Mouse (Mus musculus) ES-Bruce4 (cell line): ENCODE measurements around the gene Crat. TPM values are rescaled to one million over a fixed set of nuclear protein-coding genes. Genes with fewer than 3 reads are reported as not detected.

Source experiments
- H3K27ac ChIP-seq: 2 replicates; pipeline ENCODE4 v1.5.1; 2012; ENCODE audit warnings: low read length, inconsistent platforms; ENCODE audit not compliant: insufficient read depth
- H3K27me3 ChIP-seq: 2 replicates; pipeline ENCODE4 v1.6.1; 2012; ENCODE audit warnings: mild to moderate bottlenecking, low read length, inconsistent platforms; ENCODE audit not compliant: control insufficient read depth, poor library complexity, insufficient read depth, severe bottlenecking
- H3K36me3 ChIP-seq: 2 replicates; pipeline ENCODE4 v1.6.1; 2012; ENCODE audit warnings: inconsistent platforms, mild to moderate bottlenecking, low read length, moderate library complexity; ENCODE audit not compliant: control insufficient read depth, poor library complexity, insufficient read depth, severe bottlenecking
- H3K4me1 ChIP-seq: one replicate; pipeline ENCODE4 v1.8.1; 2011; ENCODE audit warnings: low read length; ENCODE audit not compliant: control insufficient read depth, insufficient read depth
- H3K4me3 ChIP-seq: 2 replicates; pipeline ENCODE4 v1.5.1; 2011; ENCODE audit warnings: low read depth, mild to moderate bottlenecking, low read length
- H3K9ac ChIP-seq: 2 replicates; pipeline ENCODE4 v1.6.1; 2012; ENCODE audit warnings: low read depth, mild to moderate bottlenecking, inconsistent platforms; ENCODE audit not compliant: poor library complexity, severe bottlenecking
- H3K9me3 ChIP-seq: replicated peaks from 2 replicates; pipeline ENCODE4 v1.6.1; 2012; ENCODE audit warnings: mild to moderate bottlenecking, low read length, inconsistent platforms; ENCODE audit not compliant: control insufficient read depth, poor library complexity, insufficient read depth, severe bottlenecking
- CTCF ChIP-seq: IDR thresholded peaks from one replicate; pipeline ENCODE4 v1.8.1; 2011; ENCODE audit warnings: low read depth, low read length
- EP300 ChIP-seq: IDR thresholded peaks from 2 replicates; pipeline ENCODE4 v1.6.1; 2011; ENCODE audit warnings: low read depth, low read length; ENCODE audit not compliant: insufficient read depth
- POLR2A ChIP-seq: IDR thresholded peaks from one replicate; pipeline ENCODE4 v1.8.1; 2011; ENCODE audit warnings: low read length; ENCODE audit not compliant: insufficient read depth
- polyA plus RNA-seq: library from polyadenylated mRNA; stranded (reverse); fragments of >200 nt; gene quantifications from 2 replicates; pipeline ENCODE4 v1.2.4, GENCODE M21; 2011; ENCODE audit warnings: low read depth; ENCODE audit not compliant: missing spikeins, insufficient read depth, insufficient read length

Gene Crat
- polyA plus RNA-seq, 1 experiment = 8.9 TPM

- no peak for TF ChIP-seq CTCF
- TF ChIP-seq POLR2A = no peak
- TF ChIP-seq EP300 = no peak
- Histone ChIP-seq H3K36me3 (no peaks in the 10 kb centered on the region), H3K27ac (no peak overlapping the region), H3K27me3 (no peaks in the 10 kb centered on the region), H3K9ac (no peak overlapping the region), H3K9me3 (no peaks in the 10 kb centered on the region), H3K4me3 (no peak overlapping the region), H3K4me1 (peaks cover 3% of the 10 kb centered on the region)
Measured at GRCm38 (mm10) chr2:30356906-30357305, 58.7 kb downstream of the Crat start.

GRCm38 (mm10) chr2:30356266-30356665, 59.3 kb downstream of the Crat start:
- TF ChIP-seq POLR2A (no peak), CTCF (no peak), EP300 (no peak)
- Histone ChIP-seq H3K27me3 (no peaks in the 10 kb centered on the region), H3K4me1 (peaks cover 3% of the 10 kb centered on the region), H3K27ac (no peak overlapping the region), H3K4me3 (no peak overlapping the region), H3K36me3 (no peaks in the 10 kb centered on the region), H3K9me3 (no peaks in the 10 kb centered on the region), H3K9ac (no peak overlapping the region)

- H3K36me3 ChIP-seq = no peaks in the 10 kb centered on the region
- no peak overlapping the region for H3K9ac ChIP-seq
- no peak overlapping the region for H3K4me3 ChIP-seq
- H3K4me1 ChIP-seq = peaks cover 3% of the 10 kb centered on the region
- no peak overlapping the region for H3K27ac ChIP-seq
- no peaks in the 10 kb centered on the region for H3K9me3 ChIP-seq
- TF ChIP-seq EP300 (no peak), POLR2A (no peak), CTCF (no peak)
- no peaks in the 10 kb centered on the region for H3K27me3 ChIP-seq
Measured at GRCm38 (mm10) chr2:30355861-30356260, 59.8 kb downstream of the Crat start.

- Histone ChIP-seq H3K9ac (no peak overlapping the region), H3K27me3 (no peaks in the 10 kb centered on the region), H3K27ac (0 out of 2 replicates have a peak overlapping the region, but pooled peaks have one; percentile 23), H3K4me3 (no peak overlapping the region), H3K4me1 (no peaks in the 10 kb centered on the region), H3K36me3 (no peaks in the 10 kb centered on the region), H3K9me3 (no peaks in the 10 kb centered on the region)
- TF ChIP-seq EP300 (no peak), CTCF (no peak), POLR2A (no peak)
Measured at GRCm38 (mm10) chr2:30351149-30351548, 64.5 kb downstream of the Crat start.

Other genes with a start within 250 kb of the Crat start
- gene Endog, start 244.3 kb downstream of the Crat start, polyA plus RNA-seq = 6.5 and 8.0 TPM in 2 replicates
- 45.9 and 50.5 TPM in 2 replicates for gene Spout1, start 237.4 kb downstream of the Crat start, polyA plus RNA-seq
- 9.6 and 12.3 TPM in 2 replicates for gene Kyat1, start 210.0 kb downstream of the Crat start, polyA plus RNA-seq
- gene Lrrc8a, start 178.1 kb downstream of the Crat start, polyA plus RNA-seq = 19.2 and 22.0 TPM in 2 replicates
- 1.5 TPM in 1 of 2 replicates, not detected in the other for gene Gm28035, start 175.2 kb downstream of the Crat start, polyA plus RNA-seq
- 11.4 and 13.0 TPM in 2 replicates for gene Phyhd1, start 149.6 kb downstream of the Crat start, polyA plus RNA-seq
- gene Gm28038, start 134.8 kb downstream of the Crat start, polyA plus RNA-seq = 114 and 138 TPM in 2 replicates
- 3.4 and 3.8 TPM in 2 replicates for gene Dolk, start 129.5 kb downstream of the Crat start, polyA plus RNA-seq
- 134 and 138 TPM in 2 replicates for gene Nup188, start 129.4 kb downstream of the Crat start, polyA plus RNA-seq
- gene Sh3glb2, start 56.5 kb downstream of the Crat start, polyA plus RNA-seq = 30.8 and 32.5 TPM in 2 replicates
- gene Miga2, start 51.6 kb downstream of the Crat start, polyA plus RNA-seq = 16.6 and 18.6 TPM in 2 replicates
- gene Dolpp1, start 23.6 kb downstream of the Crat start, polyA plus RNA-seq = 42.3 and 44.3 TPM in 2 replicates
- 83.1 and 91.6 TPM in 2 replicates for gene Ptpa, start 226 bp upstream of the Crat start, polyA plus RNA-seq
- 5.3 and 6.2 TPM in 2 replicates for gene Ier5l, start 58.4 kb upstream of the Crat start, polyA plus RNA-seq
- gene Cstad, start 179.2 kb upstream of the Crat start, polyA plus RNA-seq = 0.94 TPM in 1 of 2 replicates, not detected in the other